In the genomic region with DNA sequence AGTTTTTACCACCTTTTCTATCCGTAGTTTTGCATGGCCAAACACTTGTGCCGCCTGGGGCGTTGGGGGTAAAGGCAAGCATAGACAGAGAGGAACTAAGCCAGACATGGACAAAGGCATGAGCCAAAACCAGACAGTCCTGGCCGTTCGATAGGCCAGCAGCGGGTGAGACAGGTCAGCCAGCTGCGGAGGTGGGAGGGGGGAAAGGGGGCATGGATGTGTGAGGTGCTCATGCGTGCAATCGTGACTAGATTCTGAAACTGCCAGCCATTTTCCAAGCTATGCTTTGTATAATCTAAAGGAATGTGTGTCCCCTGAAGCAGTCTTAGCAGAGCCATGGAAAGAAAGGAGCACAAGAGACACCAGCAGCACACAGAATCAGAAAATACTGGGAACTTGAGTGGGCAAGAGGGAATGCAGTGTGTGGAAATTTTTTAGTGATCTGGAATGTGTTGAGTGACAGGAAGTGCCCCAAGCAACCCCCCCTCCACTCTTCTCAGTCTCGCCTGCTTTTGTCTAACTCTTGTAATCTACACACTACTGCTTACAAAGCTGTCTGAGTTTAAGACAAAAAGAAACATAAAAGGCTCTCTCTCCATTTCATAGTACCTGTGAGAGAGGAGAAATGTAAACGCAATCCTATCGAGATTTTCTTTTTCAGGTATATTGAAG, we compare ENCODE assay signal across 8 mouse cellular contexts.
A peak's percentile ranks its signal among the peaks of the same experiment; 100 is the strongest.
DNase-seq lines count a peak whose midpoint lies in the region; ATAC-seq and TF ChIP-seq lines count a peak whose summit lies in the region.

No protein-coding gene starts in this region.

- H3K27ac ChIP-seq in bone marrow macrophage, adult 2 months (ENCODE audit: insufficient read depth, low read depth, low read length): peak overlapping the region; percentile 84
- H3K27ac ChIP-seq in forebrain, embryonic 10.5 days: peak overlapping the region; percentile 97
- H3K27ac ChIP-seq in heart, embryonic 14.5 days (replicated peaks in 1 of 2; ENCODE audit: control insufficient read depth in 1 of 2, insufficient read depth in 1 of 2, low read depth in 2 of 2, low read length in 2 of 2): peak overlapping the region; percentile 99 to 100
- peak overlapping the region; percentile 90 for H3K27ac ChIP-seq in kidney, postnatal 0 days
- H3K27ac ChIP-seq in liver, embryonic 16.5 days (ENCODE audit: low read length): peak overlapping the region; percentile 79
- H3K27ac ChIP-seq in neural tube, embryonic 12.5 days: peak overlapping the region; percentile 89

- no peaks in the 10 kb centered on the region for H3K9me3 ChIP-seq in forebrain, embryonic 10.5 days
- H3K9me3 ChIP-seq in heart, embryonic 14.5 days (ENCODE audit: control insufficient read depth, low read length): no peaks in the 10 kb centered on the region
- no peaks in the 10 kb centered on the region for H3K9me3 ChIP-seq in kidney, postnatal 0 days (replicated peaks; ENCODE audit: low read length)
- no peaks in the 10 kb centered on the region for H3K9me3 ChIP-seq in liver, embryonic 16.5 days (replicated peaks; ENCODE audit: control insufficient read depth, low read length)
- H3K9me3 ChIP-seq in neural tube, embryonic 12.5 days: no peaks in the 10 kb centered on the region

- H3K4me3 ChIP-seq in bone marrow macrophage, adult 2 months (ENCODE audit: insufficient read depth, low read length): peak overlapping the region; percentile 60
- peak overlapping the region; percentile 64 for H3K4me3 ChIP-seq in forebrain, embryonic 10.5 days
- H3K4me3 ChIP-seq in heart, embryonic 14.5 days (ENCODE audit: control insufficient read depth in 1 of 2, insufficient read depth in 1 of 2, low read depth in 1 of 2, low read length in 2 of 2): peak overlapping the region; percentile 46 to 96
- H3K4me3 ChIP-seq in kidney, postnatal 0 days (replicated peaks; ENCODE audit: low read depth, low read length): peak overlapping the region; percentile 59
- H3K4me3 ChIP-seq in liver, embryonic 16.5 days (ENCODE audit: low read depth, low read length): peak overlapping the region; percentile 63
- H3K4me3 ChIP-seq in neural tube, embryonic 12.5 days: peak overlapping the region; percentile 50

- 2% methylated on average over 12 of the region's 12 CpGs for WGBS in forebrain, embryonic 10.5 days
- 3% methylated on average over 12 of the region's 12 CpGs for WGBS in heart, embryonic 14.5 days
- WGBS in kidney, postnatal 0 days: 2% methylated on average over 12 of the region's 12 CpGs
- WGBS in liver, embryonic 16.5 days (ENCODE audit: insufficient replicate concordance): 5% methylated on average over 12 of the region's 12 CpGs
- WGBS in neural tube, embryonic 12.5 days: 2% methylated on average over 12 of the region's 12 CpGs

- peak overlapping the region; percentile 81 for H3K4me2 ChIP-seq in heart, embryonic 14.5 days (ENCODE audit: low read length)
- H3K4me2 ChIP-seq in kidney, postnatal 0 days (ENCODE audit: low read length): peak overlapping the region; percentile 65
- peak overlapping the region; percentile 78 for H3K4me2 ChIP-seq in liver, embryonic 16.5 days (ENCODE audit: low read depth, low read length)
- peak overlapping the region; percentile 63 for H3K4me2 ChIP-seq in neural tube, embryonic 12.5 days (replicated peaks)

- no peaks in the 10 kb centered on the region for H3K27me3 ChIP-seq in forebrain, embryonic 10.5 days (ENCODE audit: poor library complexity, severe bottlenecking)
- H3K27me3 ChIP-seq in heart, embryonic 14.5 days (ENCODE audit: control insufficient read depth, insufficient read depth, low read length): no peaks in the 10 kb centered on the region
- no peaks in the 10 kb centered on the region for H3K27me3 ChIP-seq in kidney, postnatal 0 days (ENCODE audit: insufficient read depth, low read length)
- no peaks in the 10 kb centered on the region for H3K27me3 ChIP-seq in liver, embryonic 16.5 days (ENCODE audit: control insufficient read depth, insufficient read depth, low read depth, low read length)
- no peaks in the 10 kb centered on the region for H3K27me3 ChIP-seq in neural tube, embryonic 12.5 days (replicated peaks)

- peaks cover 11% of the 10 kb centered on the region for H3K4me1 ChIP-seq in bone marrow macrophage, adult 2 months (ENCODE audit: control insufficient read depth, insufficient read depth, low read length)
- H3K4me1 ChIP-seq in forebrain, embryonic 10.5 days: peaks cover 36% of the 10 kb centered on the region
- H3K4me1 ChIP-seq in heart, embryonic 14.5 days (ENCODE audit: control insufficient read depth in 2 of 2, insufficient read depth in 2 of 2, low read length in 2 of 2): peaks cover 0 to 10% of the 10 kb centered on the region in 2 experiments; a peak in 2 of 4 replicates
- 0 out of 2 replicates have a peak, but pooled peaks cover 5% of the 10 kb centered on the region for H3K4me1 ChIP-seq in kidney, postnatal 0 days (replicated peaks; ENCODE audit: insufficient read depth, low read length)
- peaks cover 9% of the 10 kb centered on the region for H3K4me1 ChIP-seq in liver, embryonic 16.5 days (ENCODE audit: control insufficient read depth, low read depth, low read length)
- H3K4me1 ChIP-seq in neural tube, embryonic 12.5 days: peaks cover 17% of the 10 kb centered on the region; the same call in 1 of the 2 replicates

- no peak for TF ChIP-seq CTCF in bone marrow macrophage, adult 2 months (IDR thresholded peaks at IDR 0.05; ENCODE audit: low read depth, low read length)
- TF ChIP-seq CTCF in kidney, postnatal 0 days (IDR thresholded peaks at IDR 0.05; ENCODE audit: low read depth): no peak

- H3K9ac ChIP-seq in heart, embryonic 14.5 days (ENCODE audit: low read length): peak overlapping the region; percentile 86
- peak overlapping the region; percentile 69 for H3K9ac ChIP-seq in kidney, postnatal 0 days (ENCODE audit: low read depth, low read length)
- peak overlapping the region; percentile 69 for H3K9ac ChIP-seq in liver, embryonic 16.5 days (ENCODE audit: low read depth, low read length)
- H3K9ac ChIP-seq in neural tube, embryonic 12.5 days: peak overlapping the region; percentile 62

- no peak for TF ChIP-seq POLR2A in bone marrow macrophage, adult 2 months (IDR thresholded peaks at IDR 0.05; ENCODE audit: borderline replicate concordance, low read depth, low read length)

- ATAC-seq in heart, embryonic 14.5 days (ENCODE audit: insufficient number of reproducible peaks, insufficient read depth, low FRiP score, low read depth): peak; percentile 86
- ATAC-seq in kidney, postnatal 0 days (replicated peaks; ENCODE audit: low FRiP score, low read depth): peak; percentile 88
- ATAC-seq in liver, embryonic 16.5 days (ENCODE audit: low read depth): peak; percentile 82
- peak; percentile 92 for ATAC-seq in neural tube, embryonic 12.5 days (ENCODE audit: low FRiP score, low read depth)

- H3K36me3 ChIP-seq in forebrain, embryonic 10.5 days (replicated peaks): peaks cover 11% of the 10 kb centered on the region; the same call in 1 of the 2 replicates
- no peaks in the 10 kb centered on the region for H3K36me3 ChIP-seq in heart, embryonic 14.5 days (ENCODE audit: control insufficient read depth, insufficient read depth, low read length)
- no peaks in the 10 kb centered on the region for H3K36me3 ChIP-seq in kidney, postnatal 0 days (ENCODE audit: insufficient read depth, low read length)
- no peaks in the 10 kb centered on the region for H3K36me3 ChIP-seq in liver, embryonic 16.5 days (ENCODE audit: control insufficient read depth, insufficient read depth)
- no peaks in the 10 kb centered on the region for H3K36me3 ChIP-seq in neural tube, embryonic 12.5 days

- DNase-seq in CD4-positive helper T cell, adult 2 months (ENCODE audit: low read depth, low spot score): peak; percentile 26
- DNase-seq in forebrain, embryonic 10.5 days (ENCODE audit: extremely low spot score, low spot score): peak; percentile 92
- DNase-seq in kidney, postnatal 0 days (ENCODE audit: low spot score): peak; percentile 86
- peak; percentile 61 for DNase-seq in testis, postnatal 10 days (ENCODE audit: low spot score)

Comparison
In these comparisons a context has a peak if more than half of its experiments do, and no peak if none do; other contexts are left out.
1. Peak in every context shown above with its lines: DNase-seq, ATAC-seq, H3K4me3 ChIP-seq and H3K27ac ChIP-seq.
2. DNase-seq: peak in every context shown above with its lines; median percentile 92 in forebrain, embryonic 10.5 days; 86 in kidney, postnatal 0 days; 61 in testis, postnatal 10 days; 26 in CD4-positive helper T cell, adult 2 months.